Mouse (Mus musculus) lung, embryonic 16.5 days (tissue): Measurements from ENCODE around the gene Cnih4. TPM values are rescaled to one million over a fixed set of nuclear protein-coding genes. Genes with fewer than 3 reads are reported as not detected.

Experiments used
- ATAC-seq: fragments of 200-750 bp; cut with Nextera tagmentation; 2 replicates; pipeline ENCODE4 v1.8.0; 2017; ENCODE audit warnings: low read depth, mild to moderate bottlenecking, moderate library complexity
- H3K27ac ChIP-seq: fragments of 300-500 bp; sonication (generic); 2 replicates; pipeline ENCODE4 v1.5.1; 2014; ENCODE audit warnings: mild to moderate bottlenecking, control low read depth, low read length
- H3K27me3 ChIP-seq: fragments of 300-500 bp; sonication (generic); 2 replicates; pipeline ENCODE4 v1.6.1; 2014; ENCODE audit warnings: low read depth, low read length, mixed read lengths; ENCODE audit not compliant: control insufficient read depth, insufficient read depth
- H3K36me3 ChIP-seq: fragments of 300-500 bp; sonication (generic); 2 replicates; pipeline ENCODE4 v1.6.1; 2014; ENCODE audit warnings: low read length; ENCODE audit not compliant: control insufficient read depth, insufficient read depth
- H3K4me1 ChIP-seq: fragments of 300-500 bp; sonication (generic); replicated peaks from 2 replicates; pipeline ENCODE4 v1.6.1; 2014; ENCODE audit warnings: low read length, mixed read lengths; ENCODE audit not compliant: control insufficient read depth, insufficient read depth
- H3K4me2 ChIP-seq: fragments of 300-500 bp; sonication (generic); 2 replicates; pipeline ENCODE4 v1.6.1; 2014; ENCODE audit warnings: low read depth, low read length, control low read depth
- H3K4me3 ChIP-seq: fragments of 300-500 bp; sonication (generic); 2 replicates; pipeline ENCODE4 v1.5.1; 2014; ENCODE audit warnings: mild to moderate bottlenecking, low read length, control low read depth
- H3K9ac ChIP-seq: fragments of 300-500 bp; sonication (generic); 2 replicates; pipeline ENCODE4 v1.6.1; 2014; ENCODE audit warnings: low read length, control low read depth
- H3K9me3 ChIP-seq: fragments of 300-500 bp; sonication (generic); 2 replicates; pipeline ENCODE4 v1.6.1; 2016; ENCODE audit warnings: low read length; ENCODE audit not compliant: control insufficient read depth
- WGBS: fragments of 180-500 bp; shearing (Covaris S2); extraction: QIAGEN DNeasy Blood & Tissue Kit; methylation state at CpG from one replicate; pipeline ENCODE4 v1.1.7; 2014; 5-methylcytosine and 5-hydroxymethylcytosine counted together
- polyA plus RNA-seq: library from polyadenylated mRNA; unstranded; fragments of >200 nt; fragmentation: Nextera tagmentation; extraction: Ambion mirVana; gene quantifications from 2 replicates; pipeline ENCODE4 v1.2.1, GENCODE M21; 2015

Gene Cnih4
- polyA plus RNA-seq: 106 and 121 TPM in 2 replicates

DNA sequence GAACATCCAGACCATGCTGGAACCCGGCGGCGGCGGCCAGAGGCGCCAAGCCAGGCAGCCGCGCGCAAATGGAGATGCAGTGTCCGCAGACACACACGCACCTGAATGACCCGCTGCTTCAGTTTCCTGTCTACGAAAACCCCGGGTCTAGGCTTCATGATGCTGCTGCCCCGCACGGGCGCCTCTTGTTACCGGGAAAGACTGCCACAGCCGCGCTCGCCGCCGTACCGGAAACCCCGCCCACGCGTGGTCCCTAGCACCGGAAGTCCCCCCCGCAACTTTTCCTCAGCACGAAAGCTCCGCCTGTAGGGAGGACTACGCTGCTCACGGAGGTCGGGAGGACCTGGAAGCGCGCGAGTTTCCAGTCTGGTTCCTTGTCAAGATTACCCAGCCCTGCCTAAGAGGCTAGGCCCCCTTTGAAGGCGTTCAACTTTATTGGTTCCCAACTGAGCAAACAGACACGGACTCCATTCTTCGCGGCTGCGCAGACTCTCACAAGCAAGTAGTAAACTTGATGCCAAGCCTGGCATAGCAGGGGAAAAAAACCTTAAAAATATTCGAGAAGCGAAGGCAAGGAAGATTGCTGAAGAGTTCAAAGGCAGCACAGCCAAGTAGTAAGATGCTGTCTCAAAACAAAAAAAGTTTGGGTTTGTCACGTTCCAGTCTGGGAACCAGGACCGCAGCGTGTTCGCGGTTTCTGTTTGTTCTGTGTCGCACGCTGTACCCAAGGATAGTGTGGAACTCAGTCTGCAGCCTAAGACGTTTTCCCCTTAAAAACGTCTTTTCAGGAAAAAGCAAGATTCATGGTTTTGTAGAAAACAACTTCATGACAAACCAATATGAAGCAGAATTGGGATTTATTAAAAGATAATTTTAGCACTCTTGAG is at the start of gene Cnih4, which contains the start of gene Nvl:
Gene Cnih4, plus strand, starts transcription at position 744 of the 887 bp plus-strand sequence.
Gene Nvl, minus strand, starts transcription at position 255 of the 887 bp plus-strand sequence.
- WGBS: under 1% methylated on average over 52 of the region's 52 CpGs
- Histone ChIP-seq H3K4me2 (peak within 1 kb of the TSS; percentile 76), H3K27me3 (no peaks in the 10 kb centered on the region), H3K9ac (peak within 1 kb of the TSS; percentile 67), H3K4me1 (peaks cover 10% of the 10 kb centered on the region), H3K4me3 (peak within 1 kb of the TSS; percentile 76), H3K9me3 (no peaks in the 10 kb centered on the region), H3K36me3 (peaks cover 4% of the 10 kb centered on the region), H3K27ac (peak within 1 kb of the TSS; percentile 88)
- ATAC-seq: peak; percentile 100

DNA sequence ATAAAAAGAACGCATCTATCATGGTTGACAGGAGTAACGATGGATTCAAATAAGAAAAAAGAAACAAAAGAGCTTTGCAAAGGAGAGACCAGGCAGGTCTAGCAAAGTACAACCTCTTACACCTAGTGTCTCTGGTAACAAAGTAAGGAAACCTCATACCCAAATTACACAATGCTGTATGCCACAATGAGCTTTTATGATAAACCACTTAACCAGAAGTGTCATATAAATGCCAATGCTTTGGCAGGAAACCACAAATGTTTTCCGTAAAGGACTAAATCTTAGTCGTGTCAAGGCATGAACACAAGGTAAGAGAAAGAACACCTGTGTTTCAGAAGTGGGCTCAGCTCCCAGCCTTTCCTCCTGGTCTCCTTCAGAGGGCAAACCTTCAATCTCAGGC is 27.4 kb upstream of the Cnih4 start:
- H3K27me3 ChIP-seq: no peaks in the 10 kb centered on the region
- H3K36me3 ChIP-seq: peaks cover 26% of the 10 kb centered on the region
- no peaks in the 10 kb centered on the region for H3K9me3 ChIP-seq
- no peak overlapping the region for H3K27ac ChIP-seq
- WGBS: 92% methylated on average over 4 of the region's 4 CpGs
- H3K9ac ChIP-seq: no peak overlapping the region
- ATAC-seq: no peak
- H3K4me1 ChIP-seq: no peaks in the 10 kb centered on the region
- H3K4me2 ChIP-seq: no peak overlapping the region
- H3K4me3 ChIP-seq: no peak overlapping the region

DNA sequence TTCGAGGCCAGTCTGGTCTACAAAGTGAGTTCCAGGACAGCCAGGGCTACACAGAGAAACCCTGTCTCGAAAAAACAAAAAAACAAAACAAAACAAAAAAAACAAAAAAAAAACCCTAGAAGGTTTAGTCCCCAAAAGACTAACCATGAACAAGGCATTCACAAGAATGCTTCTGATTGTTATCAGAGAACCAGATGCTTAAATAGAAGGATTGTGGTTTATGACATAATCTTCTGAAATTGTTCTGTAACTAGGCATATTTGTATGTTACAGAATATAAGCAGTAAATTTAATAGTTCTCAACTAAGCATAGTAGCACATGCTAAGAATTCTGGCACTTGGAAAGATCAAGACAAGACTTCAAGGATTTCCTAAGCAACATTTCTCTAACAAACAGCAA is 20.3 kb upstream of the Cnih4 start:
- 93% methylated on average over 2 of the region's 2 CpGs for WGBS
- Histone ChIP-seq H3K4me2 (no peak overlapping the region), H3K4me3 (no peak overlapping the region), H3K4me1 (no peaks in the 10 kb centered on the region), H3K36me3 (peaks cover 34% of the 10 kb centered on the region), H3K9ac (no peak overlapping the region), H3K9me3 (no peaks in the 10 kb centered on the region), H3K27ac (no peak overlapping the region), H3K27me3 (no peaks in the 10 kb centered on the region)
- no peak for ATAC-seq

DNA sequence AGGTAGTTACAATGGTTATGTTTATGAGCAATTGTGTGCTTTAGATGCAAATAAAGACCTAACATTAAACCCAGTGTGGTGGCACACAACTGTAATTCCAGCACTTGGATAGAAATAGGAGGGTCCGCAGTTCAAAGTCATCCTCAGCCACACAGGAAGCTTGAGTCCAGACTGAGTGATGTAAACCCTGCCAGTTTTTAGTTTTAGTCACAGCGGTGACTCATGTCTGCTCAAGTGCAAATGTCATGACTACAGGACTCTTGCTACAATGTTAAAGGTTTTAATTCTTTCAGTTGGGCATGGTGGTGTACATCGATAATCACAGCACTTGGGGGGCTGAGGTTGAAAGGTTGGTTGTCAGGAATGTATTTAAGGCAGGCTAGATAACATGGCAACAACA is 18.6 kb upstream of the Cnih4 start:
- peaks cover 37% of the 10 kb centered on the region for H3K36me3 ChIP-seq
- H3K4me3 ChIP-seq: no peak overlapping the region
- ATAC-seq: no peak
- no peaks in the 10 kb centered on the region for H3K4me1 ChIP-seq
- H3K9me3 ChIP-seq: no peaks in the 10 kb centered on the region
- no peak overlapping the region for H3K27ac ChIP-seq
- H3K27me3 ChIP-seq: no peaks in the 10 kb centered on the region
- 95% methylated on average over 3 of the region's 3 CpGs for WGBS
- H3K4me2 ChIP-seq: no peak overlapping the region
- no peak overlapping the region for H3K9ac ChIP-seq

DNA sequence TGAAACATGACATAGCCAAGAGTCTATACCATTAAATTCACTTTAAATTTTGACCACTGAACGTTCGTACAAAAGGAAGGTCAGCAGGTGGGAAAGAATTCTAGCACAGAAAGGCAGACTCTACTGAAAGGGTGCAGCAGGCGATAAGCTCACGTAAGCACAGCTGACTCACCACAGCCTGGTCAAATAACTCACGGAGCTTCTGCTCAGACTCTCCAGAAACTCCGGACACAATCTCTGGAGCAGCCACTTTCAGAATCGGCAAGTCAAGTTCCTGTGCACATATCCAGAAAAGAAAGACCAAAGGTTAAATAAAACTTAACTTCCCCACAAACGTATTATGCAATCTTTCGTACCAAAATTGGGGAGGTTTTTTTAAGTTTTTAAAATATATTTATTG is 17.7 kb upstream of the Cnih4 start:
- no peak overlapping the region for H3K4me2 ChIP-seq
- no peaks in the 10 kb centered on the region for H3K4me1 ChIP-seq
- H3K36me3 ChIP-seq: peaks cover 37% of the 10 kb centered on the region
- WGBS: 92% methylated on average over 9 of the region's 9 CpGs
- no peak overlapping the region for H3K4me3 ChIP-seq
- no peaks in the 10 kb centered on the region for H3K9me3 ChIP-seq
- no peaks in the 10 kb centered on the region for H3K27me3 ChIP-seq
- H3K27ac ChIP-seq: no peak overlapping the region
- H3K9ac ChIP-seq: no peak overlapping the region
- ATAC-seq: no peak

DNA sequence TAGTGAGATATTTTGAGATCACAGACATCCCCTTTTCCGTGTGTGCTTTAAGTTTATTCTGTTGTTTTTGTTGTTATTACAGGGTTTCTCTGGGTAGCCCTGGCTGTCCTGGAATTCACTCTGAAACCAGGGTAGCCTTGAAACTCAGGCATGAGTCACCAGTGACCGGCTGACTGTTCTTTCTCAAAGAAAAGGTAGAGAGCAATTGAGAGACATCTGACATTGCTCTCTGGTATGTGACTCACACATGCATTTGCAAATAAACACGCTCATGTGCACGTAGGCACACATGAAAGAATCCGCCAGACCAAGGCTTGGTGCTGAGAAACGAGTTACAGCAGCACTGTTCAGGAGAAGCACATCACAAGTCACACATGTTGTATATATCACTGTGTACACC is 12.6 kb upstream of the Cnih4 start:
- Histone ChIP-seq H3K9ac (no peak overlapping the region), H3K4me1 (no peaks in the 10 kb centered on the region), H3K4me2 (no peak overlapping the region), H3K27ac (no peak overlapping the region), H3K36me3 (peaks cover 47% of the 10 kb centered on the region), H3K9me3 (no peaks in the 10 kb centered on the region), H3K27me3 (no peaks in the 10 kb centered on the region), H3K4me3 (no peak overlapping the region)
- WGBS: 84% methylated on average over 6 of the region's 6 CpGs
- ATAC-seq: no peak

DNA sequence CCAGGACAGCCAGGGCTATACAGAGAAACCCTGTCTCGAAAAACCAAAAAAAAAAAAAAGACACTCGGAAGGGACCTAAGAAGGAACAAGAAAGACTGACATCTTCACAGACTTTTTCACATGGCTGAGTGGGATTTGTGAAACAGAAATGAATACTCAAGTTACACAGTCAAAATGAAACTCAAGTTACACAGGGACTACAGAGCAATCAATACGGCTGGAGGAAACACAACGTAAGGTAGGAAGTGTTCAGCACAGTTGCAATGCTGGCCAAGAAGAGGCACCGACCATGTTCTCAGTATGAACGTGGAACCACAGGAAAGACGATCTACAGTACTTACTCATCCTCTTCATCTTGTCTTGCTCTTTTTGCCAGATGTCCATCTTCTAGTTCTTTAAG is 5.8 kb upstream of the Cnih4 start:
- Histone ChIP-seq H3K9me3 (no peaks in the 10 kb centered on the region), H3K4me1 (peaks cover 5% of the 10 kb centered on the region), H3K4me2 (no peak overlapping the region), H3K27me3 (no peaks in the 10 kb centered on the region), H3K27ac (no peak overlapping the region), H3K4me3 (no peak overlapping the region), H3K9ac (no peak overlapping the region), H3K36me3 (peaks cover 19% of the 10 kb centered on the region)
- ATAC-seq: no peak
- WGBS: 88% methylated on average over 7 of the region's 7 CpGs

DNA sequence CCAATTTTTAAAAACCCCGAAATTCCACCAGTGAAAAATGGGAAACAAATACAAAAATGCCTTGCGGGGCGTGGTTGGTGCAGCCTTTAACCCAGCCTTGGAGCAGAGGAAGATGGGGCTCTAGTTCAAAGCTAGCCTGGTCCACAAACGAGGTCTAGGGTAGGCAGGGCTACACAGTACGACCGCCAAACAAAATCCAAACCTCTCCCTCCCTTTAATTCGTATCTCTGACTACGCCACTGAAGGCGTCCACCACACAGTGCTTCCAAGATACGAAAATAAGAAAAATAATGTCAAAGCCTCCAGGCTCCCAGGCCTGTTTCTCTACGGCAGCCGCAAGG is 914 bp upstream of the Cnih4 start:
- Histone ChIP-seq H3K36me3 (peaks cover 7% of the 10 kb centered on the region), H3K27ac (peak overlapping the region; percentile 88), H3K4me1 (peaks cover 10% of the 10 kb centered on the region), H3K9me3 (no peaks in the 10 kb centered on the region), H3K9ac (peak overlapping the region; percentile 67), H3K27me3 (no peaks in the 10 kb centered on the region), H3K4me3 (peak overlapping the region; percentile 76), H3K4me2 (peak overlapping the region; percentile 76)
- ATAC-seq: peak; percentile 32
- 1% methylated on average over 12 of the region's 12 CpGs for WGBS

DNA sequence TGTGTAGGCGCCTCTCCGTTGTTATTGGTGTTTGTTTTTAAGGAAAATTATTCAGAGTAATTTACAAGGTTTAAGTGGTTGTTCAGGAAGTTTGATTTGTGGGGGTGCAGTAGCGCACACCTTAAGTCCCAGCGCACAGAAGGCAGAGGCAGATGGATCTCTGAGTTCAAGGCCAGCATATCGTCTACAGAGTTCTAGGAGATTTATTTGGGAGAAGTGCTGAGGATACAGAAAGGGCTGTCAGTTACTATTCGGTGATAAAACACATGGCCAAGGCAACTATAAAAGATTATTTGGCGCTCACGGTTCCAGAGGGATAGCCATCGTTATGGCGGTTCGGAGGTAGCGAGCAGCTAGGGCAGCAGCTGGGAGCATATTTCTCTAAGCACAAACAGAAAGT is 473 bp downstream of the Cnih4 start:
- Histone ChIP-seq H3K27me3 (no peaks in the 10 kb centered on the region), H3K36me3 (peaks cover 3% of the 10 kb centered on the region), H3K9me3 (no peaks in the 10 kb centered on the region), H3K9ac (peak overlapping the region; percentile 67), H3K4me2 (peak overlapping the region; percentile 73), H3K27ac (peak overlapping the region; percentile 88), H3K4me3 (peak overlapping the region; percentile 76), H3K4me1 (peaks cover 10% of the 10 kb centered on the region)
- ATAC-seq: no peak
- 11% methylated on average over 12 of the region's 12 CpGs for WGBS
